Mouse (Mus musculus) hindbrain, embryonic 10.5 days (tissue): Measurements from ENCODE around the gene Atxn3. TPM values are rescaled to one million over a fixed set of nuclear protein-coding genes. Genes with fewer than 3 reads are reported as not detected.

ENCODE experiments used
- DNase-seq: peaks from one replicate; pipeline ENCODE4 v3.0.0-alpha.2; 2017; ENCODE audit warnings: low spot score
- H3K27ac ChIP-seq: fragments of 300-500 bp; sonication (generic); 2 replicates; pipeline ENCODE4 v1.5.1; 2016; ENCODE audit warnings: mild to moderate bottlenecking, moderate library complexity
- H3K27me3 ChIP-seq: fragments of 300-500 bp; sonication (generic); 2 replicates; pipeline ENCODE4 v1.6.1; 2016; ENCODE audit warnings: mild to moderate bottlenecking; ENCODE audit not compliant: poor library complexity, insufficient read depth, severe bottlenecking
- H3K36me3 ChIP-seq: fragments of 300-500 bp; sonication (generic); 2 replicates; pipeline ENCODE4 v1.6.1; 2016; ENCODE audit warnings: mild to moderate bottlenecking, moderate library complexity
- H3K4me1 ChIP-seq: fragments of 300-500 bp; sonication (generic); replicated peaks from 2 replicates; pipeline ENCODE4 v1.6.1; 2016; ENCODE audit warnings: mild to moderate bottlenecking
- H3K4me3 ChIP-seq: fragments of 300-500 bp; sonication (generic); 2 replicates; pipeline ENCODE4 v1.5.1; 2016; ENCODE audit warnings: mild to moderate bottlenecking, moderate library complexity
- H3K9me3 ChIP-seq: fragments of 300-500 bp; sonication (generic); 2 replicates; pipeline ENCODE4 v1.6.1; 2016; ENCODE audit warnings: mild to moderate bottlenecking, moderate library complexity
- WGBS: fragments of 180-500 bp; shearing (Covaris S2); methylation state at CpG from one replicate; pipeline ENCODE4 v1.1.7; 2016; 5-methylcytosine and 5-hydroxymethylcytosine counted together
- polyA plus RNA-seq: library from polyadenylated mRNA; unstranded; fragments of >200 nt; fragmentation: Nextera tagmentation; extraction: Ambion mirVana; gene quantifications from 2 replicates; pipeline ENCODE4 v1.2.1, GENCODE M21; 2016

Atxn3 gene
- polyA plus RNA-seq, 1 experiment from 2014 or later: 11.3 TPM

DNA sequence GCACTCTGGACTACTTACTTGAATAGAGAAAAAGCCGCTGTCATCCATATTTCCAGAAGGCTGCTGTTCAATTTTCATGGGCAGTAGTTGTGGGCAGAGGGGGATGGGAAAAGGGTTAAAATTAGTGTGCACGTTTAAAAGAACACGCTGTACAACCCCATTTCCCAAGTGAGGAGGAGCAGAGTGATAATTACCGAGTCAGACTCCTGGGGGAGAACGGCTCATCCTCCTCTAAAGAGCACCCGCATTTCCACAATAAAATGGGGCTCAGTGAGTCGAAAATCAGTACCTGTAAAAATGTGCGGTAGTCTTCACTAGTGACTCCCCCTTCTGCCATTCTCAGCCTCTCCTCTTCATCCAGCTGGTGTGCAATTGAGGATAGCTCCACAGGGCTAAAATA is 10.1 kb downstream of the Atxn3 start:
- no peaks in the 10 kb centered on the region for H3K9me3 ChIP-seq
- no peak for DNase-seq
- no peak overlapping the region for H3K4me3 ChIP-seq
- H3K27ac ChIP-seq: no peak overlapping the region
- H3K4me1 ChIP-seq: no peaks in the 10 kb centered on the region
- 92% methylated on average over 8 of the region's 8 CpGs for WGBS
- no peaks in the 10 kb centered on the region for H3K27me3 ChIP-seq
- H3K36me3 ChIP-seq: peaks cover 53% of the 10 kb centered on the region

DNA sequence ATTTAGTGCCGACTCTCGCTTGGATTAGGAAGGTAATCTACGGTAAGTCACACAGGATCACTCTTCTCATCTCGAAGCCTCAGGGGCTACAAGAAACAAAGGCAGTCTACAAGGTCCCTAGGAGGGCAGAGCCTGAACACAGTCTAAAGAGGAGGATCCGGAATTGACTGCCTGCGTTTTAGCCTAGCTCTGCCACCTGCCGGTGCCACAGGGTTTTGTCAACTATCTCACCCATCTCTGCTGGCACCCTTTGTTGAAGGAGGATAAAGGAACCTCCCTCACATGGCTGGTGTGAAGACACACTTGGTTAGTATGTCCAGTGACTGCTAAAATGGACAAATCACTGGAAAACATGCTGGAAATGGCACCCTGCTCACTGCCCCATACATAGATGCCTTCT is 20.5 kb downstream of the Atxn3 start:
- no peak for DNase-seq
- Histone ChIP-seq H3K9me3 (0 out of 2 replicates have a peak, but pooled peaks cover 13% of the 10 kb centered on the region), H3K4me3 (no peak overlapping the region), H3K27me3 (no peaks in the 10 kb centered on the region), H3K36me3 (peaks cover 94% of the 10 kb centered on the region), H3K4me1 (no peaks in the 10 kb centered on the region), H3K27ac (no peak overlapping the region)
- 91% methylated on average over 7 of the region's 7 CpGs for WGBS

DNA sequence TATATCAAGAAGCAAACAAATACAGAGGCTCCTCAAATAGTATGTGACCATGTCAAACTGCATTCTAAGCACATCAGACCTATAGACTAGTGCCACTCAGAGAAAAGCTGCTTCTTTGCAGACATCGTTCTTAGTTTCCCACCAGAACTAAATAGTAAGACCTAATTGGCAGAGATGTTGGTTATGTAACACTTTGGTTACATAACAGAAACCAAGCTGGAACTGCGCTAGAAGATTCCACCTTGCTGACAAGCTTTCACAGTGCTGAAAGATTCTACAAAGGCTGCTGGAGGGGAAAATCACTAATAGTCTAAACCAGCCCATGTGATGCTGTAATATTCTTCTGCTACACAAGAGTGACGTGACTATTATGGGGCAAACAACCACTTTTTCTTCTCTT is 22.8 kb downstream of the Atxn3 start:
- no peaks in the 10 kb centered on the region for H3K4me1 ChIP-seq
- 97% methylated on average over 3 of the region's 3 CpGs for WGBS
- DNase-seq: no peak
- H3K9me3 ChIP-seq: 0 out of 2 replicates have a peak, but pooled peaks cover 3% of the 10 kb centered on the region
- H3K27me3 ChIP-seq: no peaks in the 10 kb centered on the region
- no peak overlapping the region for H3K4me3 ChIP-seq
- H3K36me3 ChIP-seq: peaks cover 93% of the 10 kb centered on the region
- H3K27ac ChIP-seq: no peak overlapping the region

DNA sequence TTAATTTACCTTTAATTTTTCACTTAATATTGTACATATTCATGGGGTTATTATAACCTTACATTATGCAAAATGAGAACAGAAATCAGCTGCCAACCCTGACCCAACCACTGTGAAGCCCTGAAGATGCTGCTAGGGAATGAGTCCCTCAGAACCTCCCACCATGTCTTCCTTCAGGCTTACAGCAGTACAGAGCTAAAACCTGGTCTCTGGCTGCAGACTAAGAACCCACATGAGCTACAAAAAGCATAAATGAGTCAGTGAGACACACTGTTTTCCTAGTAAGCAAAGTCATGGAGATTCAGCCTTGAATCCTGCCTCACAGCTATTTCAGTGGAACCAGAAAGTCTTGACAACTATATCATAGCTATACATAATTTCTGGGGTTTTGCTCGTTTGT is 29.6 kb downstream of the Atxn3 start:
- no peaks in the 10 kb centered on the region for H3K9me3 ChIP-seq
- no peak overlapping the region for H3K4me3 ChIP-seq
- DNase-seq: no peak
- no peaks in the 10 kb centered on the region for H3K27me3 ChIP-seq
- peaks cover 99% of the 10 kb centered on the region for H3K36me3 ChIP-seq
- H3K27ac ChIP-seq: no peak overlapping the region
- WGBS: 95% methylated on average over 1 of the region's 1 CpGs
- H3K4me1 ChIP-seq: no peaks in the 10 kb centered on the region

DNA sequence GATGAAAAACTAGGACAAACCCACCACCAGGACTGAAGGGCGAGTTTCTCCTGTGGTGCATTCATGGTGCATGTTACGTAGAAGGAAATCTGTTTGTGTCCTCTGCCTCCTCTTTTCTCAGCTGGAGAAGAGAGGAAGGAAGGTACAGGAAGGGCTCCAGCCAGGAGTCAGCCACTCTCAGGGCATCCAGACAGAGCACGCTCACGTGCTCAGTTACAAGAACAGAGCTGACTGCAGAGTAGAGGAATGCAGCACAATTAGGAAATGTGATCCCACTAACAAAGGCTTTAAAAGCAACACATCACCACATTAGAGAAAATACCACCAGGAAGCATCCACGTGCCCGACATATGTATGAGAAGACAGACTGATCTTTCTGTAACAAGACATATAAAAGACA is 35.7 kb downstream of the Atxn3 start:
- Histone ChIP-seq H3K36me3 (peaks cover 57% of the 10 kb centered on the region), H3K4me1 (no peaks in the 10 kb centered on the region), H3K9me3 (no peaks in the 10 kb centered on the region), H3K27ac (no peak overlapping the region), H3K27me3 (no peaks in the 10 kb centered on the region), H3K4me3 (no peak overlapping the region)
- DNase-seq: no peak
- WGBS: 82% methylated on average over 6 of the region's 6 CpGs

DNA sequence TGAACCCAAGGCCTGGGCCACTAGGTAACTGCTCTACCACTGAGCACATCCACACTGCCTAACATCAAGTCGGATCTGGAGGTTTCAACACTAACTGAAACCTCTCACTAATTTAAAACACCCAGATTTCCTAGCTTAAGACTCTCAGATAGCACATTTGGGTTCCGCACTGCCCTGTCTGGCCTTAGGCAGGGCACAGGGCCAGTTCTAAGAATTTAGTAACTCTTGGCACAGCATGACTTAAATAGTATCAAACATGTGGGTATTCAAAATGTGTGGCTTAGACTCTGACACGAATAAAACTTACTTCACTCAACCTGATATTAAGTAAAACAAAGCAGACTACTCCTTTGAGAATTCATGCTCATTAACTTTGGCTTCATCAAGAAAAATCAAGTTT is 38.2 kb downstream of the Atxn3 start:
- Histone ChIP-seq H3K9me3 (no peaks in the 10 kb centered on the region), H3K4me3 (no peak overlapping the region), H3K27me3 (no peaks in the 10 kb centered on the region), H3K4me1 (no peaks in the 10 kb centered on the region), H3K27ac (no peak overlapping the region), H3K36me3 (peaks cover 32% of the 10 kb centered on the region)
- no peak for DNase-seq
- WGBS: 91% methylated on average over 3 of the region's 3 CpGs

DNA sequence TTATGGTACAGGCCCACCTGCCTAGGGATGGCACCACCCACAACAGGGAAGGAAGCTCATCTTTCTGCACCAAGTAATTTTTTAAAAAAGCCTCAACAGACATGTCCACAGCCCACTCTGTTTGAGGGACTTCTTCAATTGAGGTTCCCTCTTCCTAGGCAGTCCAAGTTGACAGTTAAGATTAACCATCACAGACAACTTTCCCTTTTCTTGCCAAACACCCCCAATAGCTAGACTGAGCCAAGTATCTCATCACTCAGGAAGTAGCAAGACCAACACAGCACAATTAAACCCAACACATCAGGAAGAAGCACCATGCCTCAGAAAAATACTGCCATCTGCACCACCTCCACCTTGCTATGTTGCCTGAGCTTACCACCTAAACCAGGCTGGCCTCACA is 40.9 kb downstream of the Atxn3 start:
- H3K27ac ChIP-seq: no peak overlapping the region
- no peak overlapping the region for H3K4me3 ChIP-seq
- no peaks in the 10 kb centered on the region for H3K27me3 ChIP-seq
- H3K4me1 ChIP-seq: peaks cover 9% of the 10 kb centered on the region
- no peak for DNase-seq
- no peaks in the 10 kb centered on the region for H3K9me3 ChIP-seq
- peaks cover 5% of the 10 kb centered on the region for H3K36me3 ChIP-seq

DNA sequence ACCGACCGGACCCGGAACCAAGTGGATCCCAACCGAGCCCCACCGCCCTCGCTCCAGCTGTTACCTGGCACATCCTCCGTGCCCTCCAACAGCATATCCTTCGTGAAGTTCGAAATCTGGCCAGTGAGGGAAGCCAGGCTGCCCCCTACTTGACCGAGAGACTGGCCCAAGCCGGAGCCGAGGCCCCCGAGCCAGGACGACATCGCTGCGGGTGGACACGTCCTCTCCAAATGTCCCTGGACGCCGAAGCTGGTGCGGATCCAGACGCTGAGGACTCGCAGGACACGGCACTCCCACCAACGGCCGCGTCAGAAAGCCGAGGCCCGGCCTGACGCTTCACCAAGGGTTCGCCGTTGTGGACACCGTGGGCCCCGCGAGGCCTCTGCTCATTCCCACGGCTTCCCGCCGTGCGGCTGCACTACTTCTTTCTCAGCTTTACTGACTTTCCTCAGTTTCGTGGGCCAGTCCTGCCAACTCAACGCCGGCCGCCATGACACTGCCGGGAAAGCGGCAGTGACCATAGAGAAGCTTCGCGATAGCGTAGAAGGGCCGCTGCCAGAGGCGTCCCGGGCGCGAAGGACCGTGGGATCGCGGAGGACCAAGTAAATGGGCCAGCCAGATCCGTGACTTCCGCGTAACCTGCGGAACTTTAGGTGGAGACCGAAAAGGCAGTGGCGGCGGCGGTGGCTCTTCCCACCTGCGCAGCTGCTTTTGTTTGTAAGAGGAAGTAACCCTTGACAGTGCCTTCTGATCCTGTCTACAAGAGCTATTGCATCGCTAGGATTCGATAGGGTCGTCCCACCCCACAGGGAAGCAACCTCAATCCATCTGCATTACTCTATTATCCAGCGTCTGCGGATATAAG is 45.2 kb downstream of the Atxn3 start, which contains the start of gene Trip11:
TSS of gene Trip11 (minus strand) at position 642 of the 865 bp plus-strand sequence.
- Histone ChIP-seq H3K4me3 (peak within 1 kb of the TSS; percentile 95), H3K36me3 (peaks cover 16% of the 10 kb centered on the region), H3K27ac (peak within 1 kb of the TSS; percentile 93), H3K27me3 (no peaks in the 10 kb centered on the region), H3K9me3 (no peaks in the 10 kb centered on the region), H3K4me1 (peaks cover 21% of the 10 kb centered on the region)
- WGBS: under 1% methylated on average over 69 of the region's 69 CpGs
- peak; percentile 85 for DNase-seq

DNA sequence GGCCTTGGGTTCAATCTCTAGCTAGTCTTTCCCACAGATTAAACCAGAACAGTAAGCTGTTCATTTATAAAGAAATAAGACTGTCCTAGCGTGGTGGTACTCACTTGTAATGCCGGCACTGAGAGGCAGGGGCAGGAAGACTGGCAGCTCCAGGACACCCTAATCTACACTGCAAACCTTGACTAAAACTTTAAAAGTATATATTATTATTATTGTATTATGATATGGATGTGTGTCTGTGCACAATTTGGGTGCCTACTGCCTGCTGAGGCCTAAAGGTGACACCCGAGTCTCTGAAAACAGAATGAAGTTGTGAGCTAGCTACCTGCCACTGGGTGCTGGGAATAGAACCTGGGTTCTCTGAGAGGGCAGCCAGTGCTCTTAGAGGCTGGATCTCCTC is 46.7 kb downstream of the Atxn3 start:
- H3K36me3 ChIP-seq: peaks cover 26% of the 10 kb centered on the region
- H3K9me3 ChIP-seq: no peaks in the 10 kb centered on the region
- no peak overlapping the region for H3K27ac ChIP-seq
- no peak for DNase-seq
- H3K4me3 ChIP-seq: peak overlapping the region; percentile 4; the same call in 1 of the 2 replicates
- 88% methylated on average over 3 of the region's 3 CpGs for WGBS
- H3K4me1 ChIP-seq: peaks cover 21% of the 10 kb centered on the region
- H3K27me3 ChIP-seq: no peaks in the 10 kb centered on the region

DNA sequence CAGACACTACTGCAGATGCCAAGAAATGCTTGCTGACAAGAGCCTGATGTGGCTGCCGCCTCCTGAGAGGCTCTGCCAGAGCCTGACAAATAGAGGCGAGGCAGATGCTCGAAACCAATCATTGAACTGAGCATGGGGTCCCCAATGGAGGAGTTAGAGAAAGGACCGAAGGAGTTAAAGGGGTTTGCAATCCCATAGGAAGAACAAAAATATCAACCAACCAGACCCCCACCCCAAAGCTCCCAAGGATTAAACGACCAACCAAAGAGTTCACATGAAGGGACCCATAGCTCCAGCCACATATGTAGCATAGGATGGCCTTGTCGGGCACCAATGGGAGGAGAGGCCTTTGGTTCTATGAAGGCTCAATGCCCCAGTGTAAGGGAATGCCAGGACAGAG is 47.7 kb downstream of the Atxn3 start:
- 94% methylated on average over 6 of the region's 6 CpGs for WGBS
- DNase-seq: no peak
- H3K4me3 ChIP-seq: no peak overlapping the region
- peaks cover 21% of the 10 kb centered on the region for H3K4me1 ChIP-seq
- no peaks in the 10 kb centered on the region for H3K9me3 ChIP-seq
- no peak overlapping the region for H3K27ac ChIP-seq
- no peaks in the 10 kb centered on the region for H3K27me3 ChIP-seq
- peaks cover 35% of the 10 kb centered on the region for H3K36me3 ChIP-seq

DNA sequence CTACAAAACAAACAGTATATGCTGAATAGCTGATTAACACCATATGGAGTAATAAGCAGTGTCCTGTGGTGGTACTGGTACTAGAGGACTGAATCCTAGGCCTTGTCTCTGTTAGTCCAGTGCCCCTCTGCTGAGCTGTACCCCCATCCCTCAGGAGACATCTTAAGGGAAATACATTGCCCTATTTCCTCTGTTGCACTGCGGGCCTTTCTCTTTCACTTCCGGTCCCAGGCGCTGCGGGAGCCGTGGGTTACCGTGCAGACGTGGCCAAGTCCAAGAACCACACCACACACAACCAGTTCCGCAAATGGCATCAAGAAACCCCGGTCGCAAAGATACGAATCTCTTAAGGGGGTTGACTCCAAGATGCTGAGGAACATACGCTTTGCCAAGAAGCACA is 52.2 kb downstream of the Atxn3 start:
- H3K4me3 ChIP-seq: no peak overlapping the region
- WGBS: 95% methylated on average over 12 of the region's 12 CpGs
- no peaks in the 10 kb centered on the region for H3K9me3 ChIP-seq

DNA sequence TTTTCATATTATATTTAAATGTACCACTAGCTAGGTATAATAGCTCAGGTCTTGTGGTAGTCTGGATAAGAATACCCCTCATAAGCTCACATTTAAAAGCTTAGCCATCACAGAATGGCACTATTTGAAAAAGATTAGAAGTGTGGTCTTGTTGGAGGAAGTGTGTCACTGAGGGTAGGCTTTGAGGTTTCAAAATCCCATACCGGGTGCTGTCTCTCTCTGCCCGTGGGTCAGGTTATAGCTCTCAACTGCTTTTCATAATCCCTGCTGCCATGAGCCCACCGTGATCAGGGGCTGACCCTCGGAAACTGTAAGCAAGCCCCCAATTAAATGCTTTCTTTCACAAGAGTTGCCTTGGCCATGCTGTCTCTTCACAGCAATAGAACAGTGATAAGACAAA is 53.1 kb downstream of the Atxn3 start:
- no peaks in the 10 kb centered on the region for H3K4me1 ChIP-seq
- H3K4me3 ChIP-seq: no peak overlapping the region
- no peak overlapping the region for H3K27ac ChIP-seq
- no peak for DNase-seq
- peaks cover 62% of the 10 kb centered on the region for H3K36me3 ChIP-seq
- H3K27me3 ChIP-seq: no peaks in the 10 kb centered on the region
- H3K9me3 ChIP-seq: no peaks in the 10 kb centered on the region
- whole genome bisulfite sequencing: 92% methylated on average over 4 of the region's 4 CpGs

More for the DNA sequence above, 52.2 kb downstream of the Atxn3 start:
- H3K27me3 ChIP-seq: no peaks in the 10 kb centered on the region
- no peak overlapping the region for H3K27ac ChIP-seq
- no peak for DNase-seq
- H3K4me1 ChIP-seq: no peaks in the 10 kb centered on the region
- peaks cover 56% of the 10 kb centered on the region for H3K36me3 ChIP-seq

DNA sequence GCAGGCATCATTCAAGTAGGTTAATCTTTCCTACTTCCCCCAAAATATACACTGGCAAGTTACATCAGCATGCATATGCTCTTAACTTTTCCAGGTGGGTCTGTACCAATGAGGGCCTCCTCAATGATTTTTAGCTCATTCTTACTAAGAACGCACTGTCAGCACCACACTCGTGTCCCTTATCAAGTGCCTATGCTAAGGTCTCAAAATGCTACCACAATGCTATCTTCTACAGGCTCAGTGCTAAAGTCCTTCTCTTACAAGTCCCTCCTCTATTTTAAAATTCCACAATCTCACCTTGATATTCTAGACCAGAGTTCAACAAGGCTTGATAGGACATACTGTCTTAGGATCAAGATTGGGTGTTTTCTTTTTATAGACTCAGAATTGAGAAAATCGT is 53.9 kb downstream of the Atxn3 start:
- no peak overlapping the region for H3K27ac ChIP-seq
- DNase-seq: no peak
- WGBS: 92% methylated on average over 3 of the region's 3 CpGs
- no peaks in the 10 kb centered on the region for H3K4me1 ChIP-seq
- H3K4me3 ChIP-seq: no peak overlapping the region
- H3K36me3 ChIP-seq: peaks cover 62% of the 10 kb centered on the region
- no peaks in the 10 kb centered on the region for H3K9me3 ChIP-seq
- no peaks in the 10 kb centered on the region for H3K27me3 ChIP-seq
